15 mouse cellular contexts compared by ENCODE assay signal in genomic region chr19:6860706-6861105, GRCm38 (mm10). TPM values are rescaled to one million over a fixed set of nuclear protein-coding genes. Genes with fewer than 3 reads are reported as not detected.
DNase-seq lines count a peak whose midpoint lies in the region; ATAC-seq lines count a peak whose summit lies in the region.
"Had no signal": no experiment of that assay in that cellular context is flagged by ENCODE, and none has a peak within 500 bp of the region (broad histone marks: within the 10 kb centered on the region; RNA-seq: fewer than 3 reads in every experiment).

No protein-coding gene starts in this region.

- no peak overlapping the region for H3K9ac ChIP-seq in intestine, embryonic 15.5 days
- H3K9ac ChIP-seq: hindbrain, embryonic 13.5 days; limb, embryonic 15.5 days; midbrain, embryonic 13.5 days had no signal

- H3K36me3 ChIP-seq in intestine, embryonic 15.5 days, result no peaks in the 10 kb centered on the region
- H3K36me3 ChIP-seq: hindbrain, embryonic 13.5 days; limb, embryonic 15.5 days; midbrain, embryonic 13.5 days had no signal

- H3K9me3 ChIP-seq in intestine, embryonic 15.5 days, result no peaks in the 10 kb centered on the region
- H3K9me3 ChIP-seq: hindbrain, embryonic 13.5 days; limb, embryonic 15.5 days; midbrain, embryonic 13.5 days had no signal

- peaks cover under 1% of the 10 kb centered on the region for H3K27me3 ChIP-seq in intestine, embryonic 15.5 days (replicated peaks)

- WGBS in intestine, embryonic 15.5 days, result 68% methylated on average over 6 of the region's 6 CpGs

- peak; percentile 19 for DNase-seq in CD4-positive, CD25-positive, alpha-beta regulatory T cell, adult 2 months (ENCODE audit: low read depth, low spot score)
- DNase-seq in 416B (ENCODE audit: low read depth), result peak; percentile 53
- no peak for DNase-seq in c-Kit-positive CD71-positive TER-119-positive erythroid progenitor cells, embryonic 14.5 days (ENCODE audit: low spot score)
- no peak for DNase-seq in thymus, postnatal 10 days (ENCODE audit: low spot score in 2 of 2)
- no peak for DNase-seq in kidney, postnatal 10 days
- DNase-seq: cerebellum, postnatal 10 days; heart, postnatal 10 days; kidney, adult 18-20 months had no signal

- H3K27ac ChIP-seq in intestine, embryonic 15.5 days, result no peak overlapping the region
- H3K27ac ChIP-seq: hindbrain, embryonic 13.5 days; limb, embryonic 15.5 days; midbrain, embryonic 13.5 days had no signal

- peaks cover 4% of the 10 kb centered on the region for H3K4me1 ChIP-seq in intestine, embryonic 15.5 days (replicated peaks)

- 0 out of 2 replicates have a peak overlapping the region, but pooled peaks have one; percentile 17 for H3K4me2 ChIP-seq in intestine, embryonic 15.5 days (replicated peaks)
- H3K4me2 ChIP-seq: hindbrain, embryonic 13.5 days; limb, embryonic 15.5 days; midbrain, embryonic 13.5 days had no signal

- no peak overlapping the region for H3K4me3 ChIP-seq in intestine, embryonic 15.5 days (replicated peaks)
- H3K4me3 ChIP-seq: hindbrain, embryonic 13.5 days; limb, embryonic 15.5 days; midbrain, embryonic 13.5 days; myocyte had no signal

- ATAC-seq in CD4-positive, CD25-positive, alpha-beta regulatory T cell, adult 4 months, result no peak
- ATAC-seq in intestine, embryonic 15.5 days, result peak; percentile 81
- ATAC-seq in neutrophil, adult 5-6 weeks (ENCODE audit: extremely low read depth, insufficient number of reproducible peaks, low FRiP score, poor library complexity, severe bottlenecking), result peak; percentile 65
- ATAC-seq: midbrain, embryonic 13.5 days had no signal

RNA-seq across cellular contexts. Expression of gene Ccdc88b, which starts 2.7 kb away (rescaled TPM):
- 1 to 10 TPM; 3.1 to 5.2 TPM for polyA plus RNA-seq in CD4-positive, CD25-positive, alpha-beta regulatory T cell, adult 4 months (2017; shearing (Covaris generic))
- 1.4 and 1.5 TPM in 2 replicates for polyA plus RNA-seq in intestine, embryonic 15.5 days (2015; fragmentation: Nextera tagmentation; extraction: Ambion mirVana)
- 97.1 and 136 TPM in 2 replicates for total RNA-seq in neutrophil, adult 5-6 weeks (2017)

RNA-seq across cellular contexts. Expression of gene Rps6ka4, which starts 20.3 kb away (rescaled TPM):
- 1 to 10 TPM; 6.4 to 8.3 TPM for polyA plus RNA-seq in CD4-positive, CD25-positive, alpha-beta regulatory T cell, adult 4 months (2017; shearing (Covaris generic))
- 20.8 and 21.0 TPM in 2 replicates for polyA plus RNA-seq in intestine, embryonic 15.5 days (2015; fragmentation: Nextera tagmentation; extraction: Ambion mirVana)
- total RNA-seq in neutrophil, adult 5-6 weeks (2017), result 15.8 and 18.4 TPM in 2 replicates

RNA-seq across cellular contexts. Expression of gene Trmt112, which starts 48.8 kb away (rescaled TPM):
- polyA plus RNA-seq in CD4-positive, CD25-positive, alpha-beta regulatory T cell, adult 4 months (2017; shearing (Covaris generic)), result 100 to 1,000 TPM; 214 to 232 TPM
- 124 TPM in 2 replicates for polyA plus RNA-seq in intestine, embryonic 15.5 days (2015; fragmentation: Nextera tagmentation; extraction: Ambion mirVana)
- total RNA-seq in neutrophil, adult 5-6 weeks (2017), result 103 and 125 TPM in 2 replicates

RNA-seq across cellular contexts. Expression of gene Prdx5, which starts 49.2 kb away (rescaled TPM):
- 100 to 1,000 TPM; 224 to 246 TPM for polyA plus RNA-seq in CD4-positive, CD25-positive, alpha-beta regulatory T cell, adult 4 months (2017; shearing (Covaris generic))
- 184 and 205 TPM in 2 replicates for polyA plus RNA-seq in intestine, embryonic 15.5 days (2015; fragmentation: Nextera tagmentation; extraction: Ambion mirVana)
- total RNA-seq in neutrophil, adult 5-6 weeks (2017), result 693 and 750 TPM in 2 replicates

Comparison
In these comparisons a context has a peak if more than half of its experiments do, and no peak if none do; other contexts are left out.
1. DNase-seq: peak in CD4-positive, CD25-positive, alpha-beta regulatory T cell, adult 2 months (single experiment) and 416B (single experiment); none in c-Kit-positive CD71-positive TER-119-positive erythroid progenitor cells, embryonic 14.5 days (single experiment), thymus, postnatal 10 days (0 of 2) and kidney, postnatal 10 days (single experiment).